Mouse (Mus musculus) forebrain, embryonic 15.5 days (tissue): ENCODE results near the gene Dlg2. TPM values are rescaled to one million over a fixed set of nuclear protein-coding genes. Genes with fewer than 3 reads are reported as not detected.

Experiments used
- ATAC-seq: fragments of 200-750 bp; cut with Nextera tagmentation; replicated peaks from 2 replicates; pipeline ENCODE4 v1.8.0; 2017; ENCODE audit warnings: mild to moderate bottlenecking, moderate TSS enrichment, moderate library complexity
- H3K27ac ChIP-seq: fragments of 300-500 bp; sonication (generic); replicated peaks from 2 replicates; pipeline ENCODE4 v1.5.1; 2015; ENCODE audit warnings: mild to moderate bottlenecking, inconsistent platforms
- H3K27me3 ChIP-seq: fragments of 300-500 bp; sonication (generic); 2 replicates; pipeline ENCODE4 v1.6.1; 2015; ENCODE audit warnings: inconsistent platforms
- H3K36me3 ChIP-seq: fragments of 300-500 bp; sonication (generic); 2 replicates; pipeline ENCODE4 v1.6.1; 2015; ENCODE audit warnings: mild to moderate bottlenecking, inconsistent platforms
- H3K4me1 ChIP-seq: fragments of 300-500 bp; sonication (generic); 2 replicates; pipeline ENCODE4 v1.6.1; 2015; ENCODE audit warnings: inconsistent platforms
- H3K4me2 ChIP-seq: fragments of 300-500 bp; sonication (generic); replicated peaks from 2 replicates; pipeline ENCODE4 v1.6.1; 2015; ENCODE audit warnings: mild to moderate bottlenecking, inconsistent platforms
- H3K4me3 ChIP-seq: fragments of 300-500 bp; sonication (generic); 2 replicates; pipeline ENCODE4 v1.5.1; 2015; ENCODE audit warnings: mild to moderate bottlenecking, inconsistent platforms
- H3K9ac ChIP-seq: fragments of 300-500 bp; sonication (generic); replicated peaks from 2 replicates; pipeline ENCODE4 v1.6.1; 2015; ENCODE audit warnings: mild to moderate bottlenecking, inconsistent platforms
- H3K9me3 ChIP-seq: fragments of 300-500 bp; sonication (generic); 2 replicates; pipeline ENCODE4 v1.6.1; 2016; ENCODE audit warnings: inconsistent platforms
- WGBS: fragments of 180-500 bp; shearing (Covaris S2); methylation state at CpG from one replicate; pipeline ENCODE4 v1.1.7; 2015; ENCODE audit warnings: mixed read lengths; 5-methylcytosine and 5-hydroxymethylcytosine counted together
- polyA plus RNA-seq: library from polyadenylated mRNA; unstranded; fragments of >200 nt; fragmentation: Nextera tagmentation; extraction: Ambion mirVana; gene quantifications from 2 replicates; pipeline ENCODE4 v1.2.1, GENCODE M21; 2015

Dlg2 gene
- polyA plus RNA-seq, 1 experiment from 2014 or later = 24.5 TPM

DNA sequence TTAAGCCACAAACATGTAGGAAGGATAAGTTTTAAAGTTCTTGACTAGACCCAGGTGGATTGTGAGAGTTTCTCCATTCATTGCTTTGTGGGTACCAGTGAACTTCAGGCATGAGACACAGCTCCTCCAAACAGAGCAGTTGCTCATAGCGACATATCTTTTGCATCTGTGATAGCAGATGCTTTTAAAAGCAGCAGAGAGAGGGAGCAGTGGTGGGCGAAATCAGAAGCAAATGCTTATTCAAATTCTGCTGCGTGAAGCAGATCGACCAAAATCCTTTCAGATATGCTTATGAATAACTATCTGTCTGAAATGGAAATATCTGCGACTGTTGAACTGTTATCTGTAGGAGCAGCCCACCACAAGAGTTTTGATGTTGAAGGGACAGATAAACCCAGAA, 935.6 kb downstream of the Dlg2 start:
- H3K36me3 ChIP-seq = no peaks in the 10 kb centered on the region
- H3K27me3 ChIP-seq = no peaks in the 10 kb centered on the region
- H3K4me3 ChIP-seq = no peak overlapping the region
- H3K9ac ChIP-seq = no peak overlapping the region
- H3K4me2 ChIP-seq = no peak overlapping the region
- no peaks in the 10 kb centered on the region for H3K4me1 ChIP-seq
- H3K27ac ChIP-seq = no peak overlapping the region
- ATAC-seq = no peak
- H3K9me3 ChIP-seq = no peaks in the 10 kb centered on the region
- WGBS = 79% methylated on average over 5 of the region's 5 CpGs

DNA sequence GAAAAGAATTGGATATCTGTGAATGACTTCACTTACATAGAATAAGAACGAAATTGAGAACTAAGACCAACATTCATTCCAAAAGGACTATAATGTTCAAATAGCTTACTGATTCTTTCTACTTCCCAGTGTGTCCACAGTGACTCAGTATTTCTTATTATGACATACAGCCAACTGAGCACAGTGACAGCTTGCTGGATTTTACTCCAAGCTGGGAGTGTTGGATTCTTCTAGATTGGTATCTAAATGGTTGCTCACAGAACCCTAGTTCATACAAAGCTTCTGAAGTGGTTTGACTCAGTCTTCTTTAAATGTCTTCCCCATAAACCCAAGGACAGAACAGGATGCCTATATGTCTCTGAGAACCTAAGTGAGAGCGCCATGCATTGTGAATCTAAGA, 937.7 kb downstream of the Dlg2 start:
- Histone ChIP-seq H3K27ac (no peak overlapping the region), H3K36me3 (no peaks in the 10 kb centered on the region), H3K9me3 (no peaks in the 10 kb centered on the region), H3K4me3 (no peak overlapping the region), H3K9ac (no peak overlapping the region), H3K27me3 (no peaks in the 10 kb centered on the region), H3K4me1 (no peaks in the 10 kb centered on the region), H3K4me2 (no peak overlapping the region)
- no peak for ATAC-seq
- WGBS = 79% methylated on average over 2 of the region's 2 CpGs

DNA sequence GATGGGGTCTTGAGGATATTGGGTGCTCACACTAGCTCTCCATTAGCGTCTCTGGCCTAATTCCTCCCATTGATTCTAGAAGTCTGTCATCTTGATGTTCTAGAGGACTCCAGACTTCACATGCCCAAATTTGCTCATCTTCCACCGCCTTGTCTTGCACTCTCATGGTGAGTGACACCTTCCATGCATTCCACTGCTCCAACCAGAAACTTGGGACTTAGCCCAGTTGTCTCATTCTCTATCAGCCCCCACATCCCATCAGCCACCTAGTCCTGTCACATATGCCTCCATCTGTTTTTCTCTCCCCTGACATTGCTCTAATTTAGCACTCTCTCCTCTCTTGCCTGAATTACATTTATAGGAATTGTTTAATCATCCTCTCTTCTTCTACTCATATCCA, 938.3 kb downstream of the Dlg2 start:
- Histone ChIP-seq H3K27ac (no peak overlapping the region), H3K27me3 (no peaks in the 10 kb centered on the region), H3K4me1 (no peaks in the 10 kb centered on the region), H3K36me3 (no peaks in the 10 kb centered on the region), H3K4me3 (no peak overlapping the region), H3K9me3 (no peaks in the 10 kb centered on the region), H3K4me2 (no peak overlapping the region), H3K9ac (no peak overlapping the region)
- no peak for ATAC-seq
- WGBS = 84% methylated on average over 2 of the region's 2 CpGs

DNA sequence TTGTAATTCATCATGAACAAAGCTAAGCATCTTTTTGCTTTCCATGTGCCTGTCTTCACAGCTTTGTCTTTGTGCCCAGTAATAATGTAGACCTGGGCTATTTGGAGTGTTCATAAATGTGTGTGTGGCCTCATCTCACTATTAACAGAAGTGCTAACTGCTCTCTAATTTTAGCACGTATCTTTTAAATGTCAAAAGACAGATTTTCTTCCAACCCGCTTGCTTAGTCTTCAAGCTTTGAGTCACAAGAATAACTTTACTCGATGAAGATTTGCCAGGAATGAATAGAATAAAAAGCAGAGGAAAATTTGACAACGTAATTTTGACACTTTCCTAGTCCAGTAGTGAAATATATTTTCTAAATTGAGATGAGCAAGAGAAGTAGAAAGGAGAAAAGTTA, 943.7 kb downstream of the Dlg2 start:
- H3K9ac ChIP-seq = no peak overlapping the region
- H3K27me3 ChIP-seq = no peaks in the 10 kb centered on the region
- no peaks in the 10 kb centered on the region for H3K36me3 ChIP-seq
- no peaks in the 10 kb centered on the region for H3K9me3 ChIP-seq
- no peak for ATAC-seq
- no peak overlapping the region for H3K27ac ChIP-seq
- 83% methylated on average over 4 of the region's 4 CpGs for WGBS
- no peaks in the 10 kb centered on the region for H3K4me1 ChIP-seq
- no peak overlapping the region for H3K4me2 ChIP-seq
- no peak overlapping the region for H3K4me3 ChIP-seq

DNA sequence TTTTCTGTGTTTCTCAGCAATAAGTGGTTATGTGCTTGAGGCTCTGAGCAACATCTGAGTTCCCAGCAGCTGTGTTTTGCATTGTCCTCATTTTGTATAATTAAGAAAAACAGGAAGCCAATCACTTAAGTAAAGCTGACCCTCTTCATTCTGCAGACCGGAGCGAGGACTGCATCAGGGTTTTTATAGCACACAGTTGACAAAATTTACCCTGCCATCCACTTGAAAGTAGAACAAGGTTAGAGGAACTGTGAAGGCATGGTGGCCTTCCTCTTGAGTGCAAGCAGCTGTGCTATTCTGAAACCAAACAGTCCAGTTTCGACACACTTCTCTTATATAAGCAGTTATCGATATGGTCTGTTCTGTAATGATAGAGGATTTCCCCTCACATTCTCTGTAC, 947.3 kb downstream of the Dlg2 start:
- Histone ChIP-seq H3K9ac (no peak overlapping the region), H3K4me1 (no peaks in the 10 kb centered on the region), H3K4me3 (no peak overlapping the region), H3K9me3 (no peaks in the 10 kb centered on the region), H3K27me3 (no peaks in the 10 kb centered on the region), H3K4me2 (no peak overlapping the region), H3K27ac (no peak overlapping the region), H3K36me3 (no peaks in the 10 kb centered on the region)
- no peak for ATAC-seq
- WGBS = 69% methylated on average over 4 of the region's 4 CpGs

DNA sequence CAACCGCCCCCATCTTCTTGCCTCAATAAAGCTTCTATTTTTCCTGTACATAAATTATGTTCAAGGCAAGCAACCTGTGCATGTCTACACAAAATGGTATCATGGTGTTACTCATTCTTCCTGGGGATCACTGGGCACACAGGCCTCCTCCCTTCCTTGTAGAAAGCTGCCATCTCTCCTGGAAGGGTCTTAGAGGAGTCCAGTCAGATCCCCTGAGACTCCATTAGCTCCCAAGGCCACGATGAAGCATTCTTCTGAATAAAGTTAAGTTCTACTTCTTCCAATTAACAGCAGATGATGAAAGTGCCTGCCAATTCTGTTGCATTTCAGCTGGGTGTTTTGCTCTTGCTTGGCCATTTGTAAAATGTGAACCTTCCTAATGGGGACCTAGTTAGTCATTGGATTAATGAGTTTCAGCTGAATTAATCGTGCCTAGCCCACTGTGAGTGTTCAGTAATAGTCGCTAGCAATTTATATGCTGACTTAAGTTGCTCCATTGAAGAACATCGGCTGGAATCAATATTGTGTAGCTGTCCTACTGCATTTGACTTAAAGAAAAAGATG, 953.3 kb downstream of the Dlg2 start:
- no peak overlapping the region for H3K4me3 ChIP-seq
- WGBS = 29% methylated on average over 5 of the region's 5 CpGs
- H3K27me3 ChIP-seq = no peaks in the 10 kb centered on the region
- H3K4me1 ChIP-seq = peaks cover 16% of the 10 kb centered on the region; the same call in 1 of the 2 replicates
- no peak overlapping the region for H3K27ac ChIP-seq
- no peaks in the 10 kb centered on the region for H3K36me3 ChIP-seq
- no peak overlapping the region for H3K9ac ChIP-seq
- no peak overlapping the region for H3K4me2 ChIP-seq
- no peaks in the 10 kb centered on the region for H3K9me3 ChIP-seq
- peak; percentile 78 for ATAC-seq

DNA sequence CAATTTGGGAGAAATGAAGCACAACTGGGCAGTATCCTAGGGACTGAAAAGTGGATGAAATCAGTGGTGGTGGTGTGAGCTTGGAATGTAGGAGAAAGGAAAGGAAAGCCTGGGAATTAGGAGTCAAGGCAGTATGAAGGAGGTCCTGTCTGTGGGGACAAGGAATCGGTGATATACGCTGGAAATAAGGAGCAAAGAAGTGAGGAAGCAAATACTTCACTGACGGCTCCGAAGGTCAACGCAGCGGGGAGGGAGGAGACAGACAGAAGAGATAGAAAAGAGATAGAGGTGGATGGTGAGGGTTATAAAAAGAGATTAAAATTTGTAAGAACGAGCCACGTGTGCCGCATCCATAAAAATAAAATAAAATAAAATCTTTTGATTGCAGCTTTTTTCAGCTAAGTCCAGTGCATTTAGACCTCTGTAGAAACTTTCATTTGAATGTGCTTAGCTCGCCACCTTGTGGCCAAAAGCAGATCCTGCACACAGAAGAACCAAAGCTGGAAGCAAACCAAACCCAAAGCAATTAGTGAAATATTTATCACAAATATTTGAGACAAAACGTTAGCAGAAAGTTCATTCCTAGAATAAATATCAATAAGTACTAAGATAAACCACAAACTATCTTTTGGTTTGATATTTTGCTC, 955.2 kb downstream of the Dlg2 start:
- Histone ChIP-seq H3K4me1 (peaks cover 16% of the 10 kb centered on the region; the same call in 1 of the 2 replicates), H3K4me2 (no peak overlapping the region; the same call in 1 of the 2 replicates), H3K4me3 (no peak overlapping the region), H3K27ac (no peak overlapping the region), H3K27me3 (no peaks in the 10 kb centered on the region), H3K9ac (no peak overlapping the region), H3K9me3 (no peaks in the 10 kb centered on the region), H3K36me3 (no peaks in the 10 kb centered on the region)
- peak; percentile 49; the same call in 1 of the 2 replicates for ATAC-seq
- WGBS = 43% methylated on average over 11 of the region's 11 CpGs

DNA sequence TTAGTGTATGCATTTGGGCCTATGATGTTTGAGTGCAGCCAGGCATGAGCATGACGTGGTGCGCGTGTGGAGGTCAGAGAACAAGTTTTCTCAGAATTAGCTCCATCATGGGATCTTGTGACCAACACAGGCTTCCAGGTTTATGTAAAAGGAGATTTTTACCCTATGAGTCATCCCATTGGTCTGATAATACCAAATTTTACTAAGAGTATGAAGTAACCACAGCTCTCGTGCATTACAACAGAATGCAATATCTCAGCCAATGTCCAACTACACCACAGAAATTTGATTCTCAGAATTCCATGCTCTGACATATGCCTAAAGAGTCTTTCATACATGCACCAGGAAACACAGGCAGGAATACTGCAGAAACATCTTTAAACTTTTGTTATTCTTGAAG, 956.1 kb downstream of the Dlg2 start:
- no peak for ATAC-seq
- Histone ChIP-seq H3K4me3 (no peak overlapping the region), H3K9me3 (no peaks in the 10 kb centered on the region), H3K4me2 (no peak overlapping the region), H3K27ac (no peak overlapping the region), H3K9ac (no peak overlapping the region), H3K4me1 (peaks cover 16% of the 10 kb centered on the region; the same call in 1 of the 2 replicates), H3K36me3 (no peaks in the 10 kb centered on the region), H3K27me3 (no peaks in the 10 kb centered on the region)
- 92% methylated on average over 4 of the region's 4 CpGs for WGBS

DNA sequence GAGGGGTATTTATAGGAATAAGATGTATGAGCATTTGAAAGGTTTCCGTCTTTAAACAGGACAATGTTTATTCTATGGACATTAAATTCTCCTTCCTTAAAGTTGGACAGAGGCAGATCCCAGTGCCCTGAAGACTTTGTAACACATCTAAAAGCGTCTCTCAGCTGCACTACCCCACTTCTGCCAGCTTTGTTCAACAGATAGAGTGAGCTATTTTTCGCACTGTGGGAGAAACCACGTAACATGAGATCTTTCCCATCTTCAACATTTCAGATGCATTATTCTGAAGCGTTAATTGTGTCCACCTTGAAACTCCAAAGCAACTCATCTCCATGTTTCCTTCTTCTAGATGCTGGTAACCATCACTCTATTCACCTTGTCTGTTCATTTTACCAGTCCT, 958.3 kb downstream of the Dlg2 start:
- Histone ChIP-seq H3K36me3 (no peaks in the 10 kb centered on the region), H3K4me2 (no peak overlapping the region), H3K27me3 (no peaks in the 10 kb centered on the region), H3K4me3 (no peak overlapping the region), H3K4me1 (peaks cover 10% of the 10 kb centered on the region; the same call in 1 of the 2 replicates), H3K27ac (no peak overlapping the region), H3K9me3 (no peaks in the 10 kb centered on the region), H3K9ac (no peak overlapping the region)
- ATAC-seq = no peak
- 85% methylated on average over 5 of the region's 5 CpGs for WGBS

DNA sequence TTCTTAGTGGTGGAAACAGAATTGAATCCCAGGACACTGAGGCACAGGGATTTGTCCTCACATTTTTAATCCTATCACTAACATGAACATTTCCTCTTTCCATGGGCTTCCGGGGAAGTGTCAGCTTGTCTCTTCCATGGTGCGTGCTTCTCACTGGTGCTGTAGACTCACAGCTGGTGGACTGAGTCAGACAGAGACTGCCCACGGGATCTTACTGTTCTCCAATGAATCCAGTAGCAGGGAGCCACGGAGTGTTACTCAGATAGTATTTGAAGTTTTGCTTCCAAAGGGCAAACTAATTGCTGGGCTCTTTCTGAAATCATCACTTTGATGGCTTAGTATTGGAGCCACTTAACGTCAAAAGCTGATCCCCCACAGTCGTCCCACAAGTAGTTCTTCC, 963.9 kb downstream of the Dlg2 start:
- no peak overlapping the region for H3K27ac ChIP-seq
- H3K9ac ChIP-seq = no peak overlapping the region
- H3K4me3 ChIP-seq = no peak overlapping the region
- H3K27me3 ChIP-seq = no peaks in the 10 kb centered on the region
- peaks cover 26% of the 10 kb centered on the region for H3K4me1 ChIP-seq
- no peak overlapping the region for H3K4me2 ChIP-seq
- ATAC-seq = no peak
- no peaks in the 10 kb centered on the region for H3K36me3 ChIP-seq
- 78% methylated on average over 6 of the region's 6 CpGs for WGBS
- H3K9me3 ChIP-seq = no peaks in the 10 kb centered on the region

DNA sequence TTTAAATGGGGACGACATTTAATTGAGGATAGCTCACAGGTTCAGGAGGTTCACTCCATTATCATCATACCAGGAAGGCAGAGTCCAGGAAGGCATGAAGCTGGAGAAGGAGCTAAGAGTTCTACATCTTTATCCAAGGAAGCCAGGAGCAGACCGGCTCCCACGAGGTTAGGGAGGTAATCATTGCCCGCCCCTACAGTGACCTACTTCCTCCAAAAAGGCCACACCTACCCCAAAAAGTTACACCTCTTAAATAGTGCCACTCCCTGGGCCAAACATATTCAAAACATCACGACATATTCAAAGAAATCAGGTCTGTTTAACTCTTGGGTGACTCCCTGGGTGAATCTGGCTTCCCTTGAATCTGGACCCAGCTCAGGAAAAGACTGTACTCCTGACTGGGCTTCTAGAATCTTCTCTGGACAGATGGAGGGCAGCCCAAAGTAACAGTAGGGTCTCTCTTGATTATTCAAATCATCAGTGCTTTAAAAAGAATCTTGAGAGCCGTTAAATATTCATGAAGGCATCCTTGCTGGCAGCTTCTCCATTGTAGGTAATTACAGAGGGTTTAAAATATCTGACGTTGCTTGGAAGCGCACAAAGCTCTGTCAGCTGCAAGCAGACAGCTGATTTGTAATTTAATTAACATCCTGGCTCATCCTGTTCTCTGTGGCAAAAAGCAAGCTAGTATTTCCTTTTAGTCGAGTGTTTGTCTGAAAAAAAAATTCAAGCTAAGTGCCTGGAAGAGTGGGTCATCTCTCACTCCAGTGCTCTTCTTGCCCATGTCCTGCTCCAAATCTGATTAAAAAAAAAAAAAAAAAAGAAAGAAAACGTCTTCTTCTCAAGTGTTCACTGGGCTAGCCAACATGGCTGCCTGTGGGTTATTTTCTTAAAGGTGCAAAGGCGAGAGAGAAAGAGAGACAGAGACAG, 966.2 kb downstream of the Dlg2 start:
- H3K27me3 ChIP-seq = no peaks in the 10 kb centered on the region
- H3K27ac ChIP-seq = peak overlapping the region; percentile 89
- H3K4me3 ChIP-seq = no peak overlapping the region
- H3K4me2 ChIP-seq = no peak overlapping the region; the same call in 1 of the 2 replicates
- ATAC-seq = peak; percentile 87
- no peaks in the 10 kb centered on the region for H3K36me3 ChIP-seq
- peaks cover 26% of the 10 kb centered on the region for H3K4me1 ChIP-seq
- no peaks in the 10 kb centered on the region for H3K9me3 ChIP-seq
- H3K9ac ChIP-seq = no peak overlapping the region
- WGBS = 45% methylated on average over 11 of the region's 11 CpGs

DNA sequence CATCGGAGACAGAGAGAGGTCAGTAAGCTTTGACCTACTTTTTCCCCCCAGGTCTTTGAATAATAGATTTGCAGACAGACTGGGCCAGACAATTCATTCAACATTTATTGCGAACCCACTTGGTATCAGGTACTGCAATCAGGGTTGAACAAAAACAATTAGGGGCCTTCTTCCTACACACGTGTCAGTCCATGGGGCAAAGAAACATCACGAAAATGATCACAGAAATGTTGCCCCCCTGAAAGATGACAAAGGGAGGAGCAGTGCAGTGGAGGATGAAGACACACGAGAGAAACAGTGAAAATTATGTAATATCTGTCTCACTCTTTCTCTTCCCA, 966.9 kb downstream of the Dlg2 start:
- Histone ChIP-seq H3K27ac (peak overlapping the region; percentile 89), H3K4me2 (no peak overlapping the region; the same call in 1 of the 2 replicates), H3K36me3 (no peaks in the 10 kb centered on the region), H3K27me3 (no peaks in the 10 kb centered on the region), H3K4me1 (peaks cover 26% of the 10 kb centered on the region), H3K4me3 (no peak overlapping the region), H3K9ac (no peak overlapping the region), H3K9me3 (no peaks in the 10 kb centered on the region)
- WGBS = 60% methylated on average over 5 of the region's 5 CpGs
- ATAC-seq = peak; percentile 36; the same call in 1 of the 2 replicates
